Mouse (Mus musculus) lung, postnatal 0 days (tissue): ENCODE data around the gene Sbno2.

ENCODE experiments used
- CTCF ChIP-seq: IDR thresholded peaks from 2 replicates; pipeline ENCODE4 v1.5.1; 2016; ENCODE audit warnings: antibody characterized with exemption, mild to moderate bottlenecking
- EP300 ChIP-seq: IDR thresholded peaks from 2 replicates; pipeline ENCODE4 v1.6.1; 2016; ENCODE audit warnings: antibody characterized with exemption, mild to moderate bottlenecking, control low read depth

GRCm38 (mm10) chr10:80097275-80097674, 8.1 kb downstream of the Sbno2 start:
- no peak for TF ChIP-seq CTCF
- no peak for TF ChIP-seq EP300
